Mouse (Mus musculus) CH12.LX (cell line): ENCODE measurements around the gene Rtl1. TPM values are rescaled to one million over a fixed set of nuclear protein-coding genes. Genes with fewer than 3 reads are reported as not detected.

Experiments
- DNase-seq: peaks from one replicate; pipeline ENCODE4 v3.0.0-alpha.2; 2013; ENCODE audit errors: extremely low read depth
- H3K27ac ChIP-seq: 2 replicates; pipeline ENCODE4 v1.5.1; 2012; ENCODE audit warnings: low read depth, mild to moderate bottlenecking, control low read depth, moderate library complexity; ENCODE audit not compliant: insufficient read depth
- H3K27me3 ChIP-seq: replicated peaks from 2 replicates; pipeline ENCODE3; 2012; ENCODE audit warnings: inconsistent platforms
- H3K36me3 ChIP-seq, 2 experiments: replicated peaks in 1 of 2; 2 replicates each; pipeline versions ENCODE3 to v1.6.1; 2012; ENCODE audit warnings: inconsistent platforms in 1 of 2, low read length in 1 of 2, mild to moderate bottlenecking in 1 of 2, mixed read lengths in 1 of 2, moderate library complexity in 1 of 2; ENCODE audit not compliant: control insufficient read depth in 1 of 2, insufficient read depth in 1 of 2
- H3K4me1 ChIP-seq, 2 experiments: 2 replicates each; pipeline ENCODE4 v1.6.1; 2012; ENCODE audit warnings: inconsistent platforms in 1 of 2, moderate library complexity in 1 of 2; ENCODE audit not compliant: insufficient read depth in 2 of 2, control insufficient read depth in 1 of 2
- H3K4me2 ChIP-seq: 2 replicates; pipeline ENCODE4 v1.6.1; 2012; ENCODE audit warnings: low read depth, mild to moderate bottlenecking, control low read depth; ENCODE audit not compliant: poor library complexity, insufficient read depth, severe bottlenecking
- H3K4me3 ChIP-seq, 3 experiments: fragments of 150-350 bp in 1 of 3; sonication (generic) in 1 of 3; replicated peaks in 1 of 3; 2 replicates each; pipeline versions ENCODE3 to v1.5.1; 2011 to 2012; ENCODE audit warnings: low read depth in 2 of 3, low read length in 2 of 3, mild to moderate bottlenecking in 2 of 3, moderate library complexity in 2 of 3, control low read depth in 1 of 3, improper control_type of control experiment in 1 of 3, inconsistent platforms in 1 of 3, mixed read lengths in 1 of 3; ENCODE audit not compliant: poor library complexity in 1 of 3
- H3K79me2 ChIP-seq: replicated peaks from 2 replicates; pipeline ENCODE4 v1.6.1; 2012; ENCODE audit warnings: mild to moderate bottlenecking, moderate library complexity; ENCODE audit not compliant: control insufficient read depth, poor library complexity, insufficient read depth, severe bottlenecking; ENCODE audit errors: extremely low read depth
- H3K9ac ChIP-seq: 2 replicates; pipeline ENCODE4 v1.6.1; 2012; ENCODE audit warnings: low read depth, mild to moderate bottlenecking, control low read depth, moderate library complexity; ENCODE audit not compliant: insufficient read depth
- H3K9me3 ChIP-seq: replicated peaks from 2 replicates; pipeline ENCODE3; 2012; ENCODE audit warnings: low read length, inconsistent platforms, mixed read lengths
- CHD2 ChIP-seq: IDR thresholded peaks from 2 replicates; pipeline ENCODE4 v1.6.1; 2011; ENCODE audit warnings: low read length, improper control_type of control experiment
- E2F4 ChIP-seq: IDR thresholded peaks from 2 replicates; pipeline ENCODE4 v1.6.1; 2011; ENCODE audit warnings: low read depth, low read length, improper control_type of control experiment; ENCODE audit not compliant: insufficient replicate concordance
- ELF1 ChIP-seq: IDR thresholded peaks from 2 replicates; pipeline ENCODE4 v1.6.1; 2014; ENCODE audit warnings: low read depth, mild to moderate bottlenecking, inconsistent platforms, low read length, improper control_type of control experiment
- EP300 ChIP-seq: IDR thresholded peaks from 2 replicates; pipeline ENCODE4 v1.6.1; 2011; ENCODE audit warnings: low read length, improper control_type of control experiment
- HCFC1 ChIP-seq: IDR thresholded peaks from 2 replicates; pipeline ENCODE4 v1.6.1; 2012; ENCODE audit warnings: low read depth, mild to moderate bottlenecking, inconsistent platforms, low read length, improper control_type of control experiment
- IRF4 ChIP-seq: IDR thresholded peaks from 2 replicates; pipeline ENCODE4 v1.6.1; 2014; ENCODE audit warnings: low read depth, mild to moderate bottlenecking, inconsistent platforms, low read length, improper control_type of control experiment
- JUN ChIP-seq: IDR thresholded peaks from 2 replicates; pipeline ENCODE4 v1.6.1; 2011; ENCODE audit warnings: low read depth, mild to moderate bottlenecking, low read length, improper control_type of control experiment, moderate library complexity; ENCODE audit not compliant: insufficient read depth
- JUND ChIP-seq: conservative IDR thresholded peaks from 2 replicates; pipeline ENCODE4 v1.6.1; 2011; ENCODE audit warnings: low read depth, low read length, improper control_type of control experiment
- KAT2A ChIP-seq: IDR thresholded peaks from 2 replicates; pipeline ENCODE4 v1.6.1; 2012; ENCODE audit warnings: low read length, improper control_type of control experiment, inconsistent platforms; ENCODE audit not compliant: insufficient replicate concordance
- MAX ChIP-seq: IDR thresholded peaks from 2 replicates; pipeline ENCODE4 v1.6.1; 2011; ENCODE audit warnings: low read length, improper control_type of control experiment
- MEF2A ChIP-seq: IDR thresholded peaks from 2 replicates; pipeline ENCODE4 v1.6.1; 2014; ENCODE audit warnings: low read depth, mild to moderate bottlenecking, inconsistent platforms, low read length, improper control_type of control experiment, borderline replicate concordance
- MXI1 ChIP-seq: IDR thresholded peaks from 2 replicates; pipeline ENCODE4 v1.6.1; 2011; ENCODE audit warnings: mild to moderate bottlenecking, low read depth, low read length, improper control_type of control experiment
- MYC ChIP-seq: IDR thresholded peaks from 2 replicates; pipeline ENCODE4 v1.6.1; 2011; ENCODE audit warnings: low read depth, mild to moderate bottlenecking, improper control_type of control experiment, low read length
- NELFE ChIP-seq: IDR thresholded peaks from 2 replicates; pipeline ENCODE4 v1.6.1; 2011; ENCODE audit warnings: low read depth, low read length, improper control_type of control experiment
- NRF1 ChIP-seq: IDR thresholded peaks from 2 replicates; pipeline ENCODE4 v1.6.1; 2014; ENCODE audit warnings: low read depth, mild to moderate bottlenecking, inconsistent platforms, low read length, improper control_type of control experiment, moderate library complexity
- POLR2A ChIP-seq: IDR thresholded peaks from 2 replicates; pipeline ENCODE4 v1.6.1; 2011; ENCODE audit warnings: low read depth, mild to moderate bottlenecking, improper control_type of control experiment, low read length
- POLR2AphosphoS2 ChIP-seq: IDR thresholded peaks from 2 replicates; pipeline ENCODE4 v1.6.1; 2011; ENCODE audit warnings: low read depth, low read length, improper control_type of control experiment
- UBTF ChIP-seq: IDR thresholded peaks from 2 replicates; pipeline ENCODE4 v1.6.1; 2012; ENCODE audit warnings: low read depth, mild to moderate bottlenecking, inconsistent platforms, low read length, improper control_type of control experiment, moderate library complexity
- USF2 ChIP-seq: conservative IDR thresholded peaks from 2 replicates; pipeline ENCODE4 v1.6.1; 2011; ENCODE audit warnings: low read depth, low read length, improper control_type of control experiment
- ZC3H11A ChIP-seq: IDR thresholded peaks from 2 replicates; pipeline ENCODE4 v1.6.1; 2012; ENCODE audit warnings: low read depth, mild to moderate bottlenecking, inconsistent platforms, low read length, improper control_type of control experiment
- ZMIZ1 ChIP-seq: IDR thresholded peaks from 2 replicates; pipeline ENCODE4 v1.6.1; 2012; ENCODE audit warnings: low read depth, mild to moderate bottlenecking, inconsistent platforms, low read length, improper control_type of control experiment
- ZNF384 ChIP-seq: IDR thresholded peaks from 2 replicates; pipeline ENCODE4 v1.6.1; 2012; ENCODE audit warnings: low read depth, low read length, improper control_type of control experiment, inconsistent platforms
- dilution Hi-C: fragments of 300-500 bp; cut with MboI; formaldehyde crosslinking; loops from 2 replicates; pipeline ENCODE4 v1.14.3; 2020; ENCODE audit warnings: low sequenced_read_pairs; ENCODE audit not compliant: extremely low pct_unique_long_range_greater_than_20kb, extremely low pct_ligation_motif_present
- in situ Hi-C: fragments of 300-500 bp; cut with MboI; formaldehyde crosslinking; loops from 3 replicates; pipeline ENCODE4 v1.14.3; 2019; ENCODE audit warnings: low sequenced_read_pairs, low pct_ligation_motif_present, low pct_unique_long_range_greater_than_20kb, mixed read lengths
- polyA plus RNA-seq: library from polyadenylated mRNA; unstranded; fragments of >175 nt; gene quantifications from 2 replicates; pipeline ENCODE4 v1.2.1, GENCODE M21; 2012; ENCODE audit warnings: low read depth; ENCODE audit not compliant: insufficient read length
- total RNA-seq, 2 experiments: library from RNA; depleted of rRNA; stranded (reverse); fragments of 300-350 nt in 1 of 2; fragments of >200 nt in 1 of 2; gene quantifications; 2 replicates each; pipeline ENCODE4 v1.2.3; 2012 to 2014

The Rtl1 gene
- total and polyA plus RNA-seq, 3 experiments, result not detected

- Histone ChIP-seq H3K79me2 (no peaks in the 10 kb centered on the region), H3K9me3 (peaks cover 91% of the 10 kb centered on the region), H3K4me3 (no peak overlapping the region), H3K4me2 (no peak overlapping the region), H3K27ac (no peak overlapping the region), H3K36me3 (no peaks in the 10 kb centered on the region), H3K27me3 (no peaks in the 10 kb centered on the region), H3K9ac (no peak overlapping the region), H3K4me1 (no peaks in the 10 kb centered on the region)
- dilution Hi-C loops, result no loop called here
- TF ChIP-seq ZC3H11A (no peak), MAX (no peak), IRF4 (no peak), UBTF (no peak), MXI1 (no peak), KAT2A (no peak), CHD2 (no peak), POLR2A (no peak), NELFE (no peak), MEF2A (no peak), NRF1 (no peak), MYC (no peak), JUN (no peak), ELF1 (no peak), ZMIZ1 (no peak), EP300 (no peak), HCFC1 (no peak)
- no peak for DNase-seq
- in situ Hi-C loops, result no loop called here
Observed at GRCm38 (mm10) chr12:109552754-109553525, 47.2 kb downstream of the Rtl1 start.

DNA sequence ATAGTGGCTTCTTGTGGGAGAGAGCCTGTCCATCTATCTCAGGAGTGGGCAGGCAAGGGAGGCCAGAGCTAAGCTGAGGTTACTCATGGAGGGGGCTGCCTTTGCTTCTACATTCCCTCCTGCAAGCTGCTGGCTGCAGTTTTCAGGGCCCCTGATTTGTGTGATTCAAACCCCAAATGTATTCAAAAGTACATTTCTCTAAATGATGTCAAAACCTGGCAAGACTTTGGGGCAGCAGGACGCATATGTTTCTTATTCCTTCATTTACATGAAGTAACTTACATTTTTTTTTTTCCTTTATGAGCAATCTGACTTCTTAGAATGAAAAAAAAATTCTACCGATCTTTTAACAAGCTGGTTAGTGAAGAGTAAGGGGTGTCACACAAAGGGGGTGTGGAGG, 48.4 kb downstream of the Rtl1 start:
- no peak for TF ChIP-seq ELF1
- no peak for TF ChIP-seq POLR2AphosphoS2
- no peak for TF ChIP-seq MAX
- TF ChIP-seq JUN, result no peak
- TF ChIP-seq E2F4, result no peak
- no peak for TF ChIP-seq USF2
- TF ChIP-seq JUND, result no peak
- TF ChIP-seq ZNF384, result no peak
- Histone ChIP-seq H3K36me3 (no peaks in the 10 kb centered on the region), H3K4me3 (no peak overlapping the region), H3K79me2 (no peaks in the 10 kb centered on the region), H3K4me1 (no peaks in the 10 kb centered on the region), H3K27me3 (no peaks in the 10 kb centered on the region), H3K9me3 (peaks cover 89% of the 10 kb centered on the region), H3K9ac (no peak overlapping the region), H3K27ac (no peak overlapping the region), H3K4me2 (no peak overlapping the region)
- no peak for DNase-seq
- in situ Hi-C loops, result no loop called here
- dilution Hi-C loops, result no loop called here
